Mouse (Mus musculus) CH12.LX (cell line): Measurements from ENCODE around the gene Epha6. TPM values are rescaled to one million over a fixed set of nuclear protein-coding genes. Genes with fewer than 3 reads are reported as not detected.

Experiments
- DNase-seq: peaks from one replicate; pipeline ENCODE4 v3.0.0-alpha.2; 2013; ENCODE audit errors: extremely low read depth
- H3K27ac ChIP-seq: 2 replicates; pipeline ENCODE4 v1.5.1; 2012; ENCODE audit warnings: low read depth, mild to moderate bottlenecking, control low read depth, moderate library complexity; ENCODE audit not compliant: insufficient read depth
- H3K27me3 ChIP-seq: replicated peaks from 2 replicates; pipeline ENCODE3; 2012; ENCODE audit warnings: inconsistent platforms
- H3K36me3 ChIP-seq, 2 experiments: replicated peaks in 1 of 2; 2 replicates each; pipeline versions ENCODE3 to v1.6.1; 2012; ENCODE audit warnings: inconsistent platforms in 1 of 2, low read length in 1 of 2, mild to moderate bottlenecking in 1 of 2, mixed read lengths in 1 of 2, moderate library complexity in 1 of 2; ENCODE audit not compliant: control insufficient read depth in 1 of 2, insufficient read depth in 1 of 2
- H3K4me1 ChIP-seq, 2 experiments: 2 replicates each; pipeline ENCODE4 v1.6.1; 2012; ENCODE audit warnings: inconsistent platforms in 1 of 2, moderate library complexity in 1 of 2; ENCODE audit not compliant: insufficient read depth in 2 of 2, control insufficient read depth in 1 of 2
- H3K4me2 ChIP-seq: 2 replicates; pipeline ENCODE4 v1.6.1; 2012; ENCODE audit warnings: low read depth, mild to moderate bottlenecking, control low read depth; ENCODE audit not compliant: poor library complexity, insufficient read depth, severe bottlenecking
- H3K4me3 ChIP-seq, 3 experiments: fragments of 150-350 bp in 1 of 3; sonication (generic) in 1 of 3; replicated peaks in 1 of 3; 2 replicates each; pipeline versions ENCODE3 to v1.5.1; 2011 to 2012; ENCODE audit warnings: low read depth in 2 of 3, low read length in 2 of 3, mild to moderate bottlenecking in 2 of 3, moderate library complexity in 2 of 3, control low read depth in 1 of 3, improper control_type of control experiment in 1 of 3, inconsistent platforms in 1 of 3, mixed read lengths in 1 of 3; ENCODE audit not compliant: poor library complexity in 1 of 3
- H3K79me2 ChIP-seq: replicated peaks from 2 replicates; pipeline ENCODE4 v1.6.1; 2012; ENCODE audit warnings: mild to moderate bottlenecking, moderate library complexity; ENCODE audit not compliant: control insufficient read depth, poor library complexity, insufficient read depth, severe bottlenecking; ENCODE audit errors: extremely low read depth
- H3K9ac ChIP-seq: 2 replicates; pipeline ENCODE4 v1.6.1; 2012; ENCODE audit warnings: low read depth, mild to moderate bottlenecking, control low read depth, moderate library complexity; ENCODE audit not compliant: insufficient read depth
- H3K9me3 ChIP-seq: replicated peaks from 2 replicates; pipeline ENCODE3; 2012; ENCODE audit warnings: low read length, inconsistent platforms, mixed read lengths
- CHD1 ChIP-seq: IDR thresholded peaks from 2 replicates; pipeline ENCODE4 v1.6.1; 2012; ENCODE audit warnings: low read depth, low read length, improper control_type of control experiment, inconsistent platforms
- CHD2 ChIP-seq: IDR thresholded peaks from 2 replicates; pipeline ENCODE4 v1.6.1; 2011; ENCODE audit warnings: low read length, improper control_type of control experiment
- CTCF ChIP-seq, 2 experiments: IDR thresholded peaks in 1 of 2; conservative IDR thresholded peaks in 1 of 2; 2 replicates each; pipeline ENCODE4 v1.5.1; 2011 to 2012; ENCODE audit warnings: low read depth in 2 of 2, low read length in 2 of 2, improper control_type of control experiment in 1 of 2, inconsistent platforms in 1 of 2, mild to moderate bottlenecking in 1 of 2, moderate library complexity in 1 of 2
- ELF1 ChIP-seq: IDR thresholded peaks from 2 replicates; pipeline ENCODE4 v1.6.1; 2014; ENCODE audit warnings: low read depth, mild to moderate bottlenecking, inconsistent platforms, low read length, improper control_type of control experiment
- EP300 ChIP-seq: IDR thresholded peaks from 2 replicates; pipeline ENCODE4 v1.6.1; 2011; ENCODE audit warnings: low read length, improper control_type of control experiment
- ETS1 ChIP-seq: conservative IDR thresholded peaks from 2 replicates; pipeline ENCODE4 v1.6.1; 2012; ENCODE audit warnings: low read depth, mild to moderate bottlenecking, inconsistent platforms, low read length, improper control_type of control experiment, moderate library complexity
- GABPA ChIP-seq: IDR thresholded peaks from 2 replicates; pipeline ENCODE4 v1.6.1; 2012; ENCODE audit warnings: low read depth, low read length, improper control_type of control experiment, inconsistent platforms; ENCODE audit not compliant: insufficient replicate concordance
- HCFC1 ChIP-seq: IDR thresholded peaks from 2 replicates; pipeline ENCODE4 v1.6.1; 2012; ENCODE audit warnings: low read depth, mild to moderate bottlenecking, inconsistent platforms, low read length, improper control_type of control experiment
- IRF4 ChIP-seq: IDR thresholded peaks from 2 replicates; pipeline ENCODE4 v1.6.1; 2014; ENCODE audit warnings: low read depth, mild to moderate bottlenecking, inconsistent platforms, low read length, improper control_type of control experiment
- JUND ChIP-seq: conservative IDR thresholded peaks from 2 replicates; pipeline ENCODE4 v1.6.1; 2011; ENCODE audit warnings: low read depth, low read length, improper control_type of control experiment
- KAT2A ChIP-seq: IDR thresholded peaks from 2 replicates; pipeline ENCODE4 v1.6.1; 2012; ENCODE audit warnings: low read length, improper control_type of control experiment, inconsistent platforms; ENCODE audit not compliant: insufficient replicate concordance
- MAFK ChIP-seq: IDR thresholded peaks from 2 replicates; pipeline ENCODE4 v1.6.1; 2011; ENCODE audit warnings: low read length, improper control_type of control experiment; ENCODE audit not compliant: insufficient replicate concordance
- MAX ChIP-seq: IDR thresholded peaks from 2 replicates; pipeline ENCODE4 v1.6.1; 2011; ENCODE audit warnings: low read length, improper control_type of control experiment
- MAZ ChIP-seq: IDR thresholded peaks from 2 replicates; pipeline ENCODE4 v1.6.1; 2012; ENCODE audit warnings: low read depth, mild to moderate bottlenecking, inconsistent platforms, low read length, improper control_type of control experiment, moderate library complexity
- MEF2A ChIP-seq: IDR thresholded peaks from 2 replicates; pipeline ENCODE4 v1.6.1; 2014; ENCODE audit warnings: low read depth, mild to moderate bottlenecking, inconsistent platforms, low read length, improper control_type of control experiment, borderline replicate concordance
- MXI1 ChIP-seq: IDR thresholded peaks from 2 replicates; pipeline ENCODE4 v1.6.1; 2011; ENCODE audit warnings: mild to moderate bottlenecking, low read depth, low read length, improper control_type of control experiment
- POLR2A ChIP-seq: IDR thresholded peaks from 2 replicates; pipeline ENCODE4 v1.6.1; 2011; ENCODE audit warnings: low read depth, mild to moderate bottlenecking, improper control_type of control experiment, low read length
- POLR2AphosphoS2 ChIP-seq: IDR thresholded peaks from 2 replicates; pipeline ENCODE4 v1.6.1; 2011; ENCODE audit warnings: low read depth, low read length, improper control_type of control experiment
- RCOR1 ChIP-seq: conservative IDR thresholded peaks from 2 replicates; pipeline ENCODE4 v1.6.1; 2012; ENCODE audit warnings: low read depth, mild to moderate bottlenecking, inconsistent platforms, low read length, improper control_type of control experiment
- SIN3A ChIP-seq: IDR thresholded peaks from 2 replicates; pipeline ENCODE4 v1.6.1; 2012; ENCODE audit warnings: low read length, improper control_type of control experiment, inconsistent platforms
- SMC3 ChIP-seq: IDR thresholded peaks from 2 replicates; pipeline ENCODE4 v1.6.1; 2011; ENCODE audit warnings: low read depth, low read length, improper control_type of control experiment
- TBP ChIP-seq: conservative IDR thresholded peaks from 2 replicates; pipeline ENCODE4 v1.6.1; 2011; ENCODE audit warnings: low read depth, low read length, improper control_type of control experiment
- USF1 ChIP-seq: IDR thresholded peaks from 2 replicates; pipeline ENCODE4 v1.6.1; 2014; ENCODE audit warnings: low read depth, mild to moderate bottlenecking, inconsistent platforms, low read length, improper control_type of control experiment
- USF2 ChIP-seq: conservative IDR thresholded peaks from 2 replicates; pipeline ENCODE4 v1.6.1; 2011; ENCODE audit warnings: low read depth, low read length, improper control_type of control experiment
- ZKSCAN1 ChIP-seq: IDR thresholded peaks from 2 replicates; pipeline ENCODE4 v1.6.1; 2012; ENCODE audit warnings: low read depth, inconsistent platforms, low read length, improper control_type of control experiment, borderline replicate concordance
- ZNF384 ChIP-seq: IDR thresholded peaks from 2 replicates; pipeline ENCODE4 v1.6.1; 2012; ENCODE audit warnings: low read depth, low read length, improper control_type of control experiment, inconsistent platforms
- dilution Hi-C: fragments of 300-500 bp; cut with MboI; formaldehyde crosslinking; loops from 2 replicates; pipeline ENCODE4 v1.14.3; 2020; ENCODE audit warnings: low sequenced_read_pairs; ENCODE audit not compliant: extremely low pct_unique_long_range_greater_than_20kb, extremely low pct_ligation_motif_present
- in situ Hi-C: fragments of 300-500 bp; cut with MboI; formaldehyde crosslinking; loops from 3 replicates; pipeline ENCODE4 v1.14.3; 2019; ENCODE audit warnings: low sequenced_read_pairs, low pct_ligation_motif_present, low pct_unique_long_range_greater_than_20kb, mixed read lengths
- polyA plus RNA-seq: library from polyadenylated mRNA; unstranded; fragments of >175 nt; gene quantifications from 2 replicates; pipeline ENCODE4 v1.2.1, GENCODE M21; 2012; ENCODE audit warnings: low read depth; ENCODE audit not compliant: insufficient read length
- total RNA-seq, 2 experiments: library from RNA; depleted of rRNA; stranded (reverse); fragments of 300-350 nt in 1 of 2; fragments of >200 nt in 1 of 2; gene quantifications; 2 replicates each; pipeline ENCODE4 v1.2.3; 2012 to 2014

Gene Epha6
- total and polyA plus RNA-seq, 3 experiments, result not detected

DNA sequence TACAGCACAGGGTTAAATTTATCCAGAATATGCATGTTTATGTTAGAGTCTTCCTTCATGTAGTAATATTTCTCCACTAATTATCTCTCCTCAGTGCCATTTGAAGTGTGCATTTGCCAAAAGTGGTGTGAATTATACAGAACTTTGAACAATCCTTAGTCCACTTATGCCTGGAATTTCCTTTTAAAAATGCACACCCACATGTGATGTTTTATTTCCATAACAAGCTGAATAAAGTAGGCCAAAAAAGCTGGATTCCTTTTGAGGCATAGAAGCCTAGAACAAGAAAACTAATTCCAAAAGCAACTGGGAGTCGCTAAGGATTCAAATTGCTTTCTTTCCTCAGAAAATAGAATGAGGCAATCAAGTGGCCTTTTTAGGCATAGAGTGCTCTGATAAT, 171.1 kb downstream of the Epha6 start:
- Histone ChIP-seq H3K27me3 (no peaks in the 10 kb centered on the region), H3K4me1 (no peaks in the 10 kb centered on the region), H3K4me3 (no peak overlapping the region), H3K79me2 (no peaks in the 10 kb centered on the region), H3K36me3 (no peaks in the 10 kb centered on the region), H3K4me2 (no peak overlapping the region), H3K27ac (no peak overlapping the region), H3K9ac (no peak overlapping the region), H3K9me3 (peaks cover 8% of the 10 kb centered on the region)
- TF ChIP-seq CHD2, result no peak
- TF ChIP-seq MXI1, result no peak
- no peak for TF ChIP-seq MEF2A
- no peak for TF ChIP-seq ELF1
- TF ChIP-seq EP300, result no peak
- no peak for TF ChIP-seq SIN3A
- no peak for TF ChIP-seq RCOR1
- no peak for TF ChIP-seq JUND
- TF ChIP-seq USF1, result no peak
- TF ChIP-seq KAT2A, result no peak
- TF ChIP-seq ETS1, result no peak
- no peak for TF ChIP-seq MAFK
- TF ChIP-seq SMC3, result no peak
- TF ChIP-seq USF2, result no peak
- no peak for TF ChIP-seq CTCF (conservative IDR thresholded peaks at IDR 0.05 in 1 of 2, IDR thresholded peaks at IDR 0.05 in 1 of 2; ENCODE audit: low read depth in 2 of 2, low read length in 2 of 2)
- TF ChIP-seq MAX, result no peak
- no peak for DNase-seq
- dilution Hi-C loops, result no loop called here
- in situ Hi-C loops, result no loop called here

DNA sequence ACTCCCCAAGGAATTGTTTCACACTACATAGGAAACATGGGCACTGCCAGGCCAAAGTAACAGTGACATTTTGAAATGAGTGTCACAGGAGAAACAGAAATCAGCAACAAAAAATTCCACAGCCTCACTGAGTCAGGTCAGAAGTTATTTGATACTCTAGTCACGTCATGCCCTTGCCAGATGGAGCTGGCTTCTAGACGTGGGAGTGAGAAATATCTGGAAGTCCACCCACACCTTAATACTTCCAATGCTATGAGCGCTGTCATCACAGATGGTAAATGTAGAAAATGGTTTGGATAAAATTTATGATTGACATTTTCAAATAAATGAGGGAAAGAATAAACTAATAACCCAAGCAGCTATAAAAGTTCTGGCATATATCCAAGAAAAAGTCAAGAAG, 210.0 kb downstream of the Epha6 start:
- dilution Hi-C loops (no loop called here), in situ Hi-C loops (no loop called here)
- 0 out of 4 replicates have a peak, but pooled peaks cover 0 to 2% of the 10 kb centered on the region in 2 experiments for H3K4me1 ChIP-seq
- H3K27me3 ChIP-seq, result no peaks in the 10 kb centered on the region
- no peak overlapping the region for H3K9ac ChIP-seq
- no peak overlapping the region for H3K4me2 ChIP-seq
- H3K36me3 ChIP-seq, result no peaks in the 10 kb centered on the region
- no peaks in the 10 kb centered on the region for H3K79me2 ChIP-seq
- H3K9me3 ChIP-seq, result peaks cover 21% of the 10 kb centered on the region
- no peak for TF ChIP-seq EP300
- no peak for TF ChIP-seq SIN3A
- no peak for TF ChIP-seq IRF4
- no peak for TF ChIP-seq POLR2AphosphoS2
- no peak for TF ChIP-seq MXI1
- TF ChIP-seq JUND, result no peak
- no peak for TF ChIP-seq CHD1
- no peak for TF ChIP-seq MAZ
- TF ChIP-seq GABPA, result no peak
- no peak for TF ChIP-seq ZNF384
- no peak for TF ChIP-seq USF2
- no peak for TF ChIP-seq ZKSCAN1
- no peak for TF ChIP-seq POLR2A
- TF ChIP-seq MAX, result no peak
- TF ChIP-seq HCFC1, result no peak
- no peak for TF ChIP-seq ELF1
- no peak for TF ChIP-seq TBP
- TF ChIP-seq USF1, result no peak
- no peak for DNase-seq
- no peak overlapping the region for H3K27ac ChIP-seq
- H3K4me3 ChIP-seq, result no peak overlapping the region
